Mouse (Mus musculus) activated CD4-positive, CD25-positive, alpha-beta regulatory T cell, adult 4 months (primary cell): ENCODE measurements at regions not wholly inside any gene's neighbourhood (a gene's known extent, or its start where the extent isn't known, plus 50 kb on each side); places are given as distances from the start of the nearest gene placed in this dataset.

Source experiments
- ATAC-seq: one replicate; pipeline ENCODE4 v1.8.0; 2017

- ATAC-seq, result no peak
Measured at GRCm38 (mm10) chr6:14358280-14358679, 396.8 kb downstream of the Ppp1r3a start.
